Mouse (Mus musculus) urinary bladder, postnatal 36 days (tissue): ENCODE measurements around the gene Adh5.

ENCODE experiments used
- DNase-seq, 2 experiments: peaks; one replicate each; pipeline ENCODE4 v3.0.0; 2022; ENCODE audit warnings: low spot score in 2 of 2, mixed read lengths in 1 of 2

The Adh5 gene

GRCm38 (mm10) chr3:138442612-138443464 lies at the start of gene Adh5:
Gene Adh5 (plus strand): TSS chr3:138443093.
- peak; percentile 85 to 91 for DNase-seq

GRCm38 (mm10) chr3:138404872-138405271 lies 38.0 kb upstream of the Adh5 start:
- DNase-seq, result no peak

GRCm38 (mm10) chr3:138405341-138405740 lies 37.6 kb upstream of the Adh5 start:
- peak; percentile 39 to 41 for DNase-seq

GRCm38 (mm10) chr3:138405840-138406239 lies 37.1 kb upstream of the Adh5 start:
- DNase-seq, result no peak

- no peak for DNase-seq
Measured at GRCm38 (mm10) chr3:138407920-138408319, 35.0 kb upstream of the Adh5 start.

GRCm38 (mm10) chr3:138409585-138409984 lies 33.3 kb upstream of the Adh5 start:
- no peak for DNase-seq

GRCm38 (mm10) chr3:138410211-138410610 lies 32.7 kb upstream of the Adh5 start:
- no peak for DNase-seq

GRCm38 (mm10) chr3:138415121-138415690 lies 27.7 kb upstream of the Adh5 start, which contains the start of gene Adh4:
Gene Adh4 (plus strand): TSS chr3:138415466.
- DNase-seq, result no peak

- no peak for DNase-seq
Measured at GRCm38 (mm10) chr3:138419369-138419768, 23.5 kb upstream of the Adh5 start.

- no peak for DNase-seq
Measured at GRCm38 (mm10) chr3:138420385-138420784, 22.5 kb upstream of the Adh5 start.

- no peak for DNase-seq
Measured at GRCm38 (mm10) chr3:138423664-138424063, 19.2 kb upstream of the Adh5 start.

- no peak for DNase-seq
Measured at GRCm38 (mm10) chr3:138424247-138424646, 18.6 kb upstream of the Adh5 start.

GRCm38 (mm10) chr3:138430360-138430976 lies 12.4 kb upstream of the Adh5 start:
- no peak for DNase-seq

- no peak for DNase-seq
Measured at GRCm38 (mm10) chr3:138431835-138432234, 11.1 kb upstream of the Adh5 start.

- no peak for DNase-seq
Measured at GRCm38 (mm10) chr3:138438716-138439115, 4.2 kb upstream of the Adh5 start.

- no peak for DNase-seq
Measured at GRCm38 (mm10) chr3:138442203-138442602, 690 bp upstream of the Adh5 start.

GRCm38 (mm10) chr3:138443465-138443771 lies 525 bp downstream of the Adh5 start:
- DNase-seq, result no peak

- DNase-seq, result no peak
Measured at GRCm38 (mm10) chr3:138448077-138448860, 5.4 kb downstream of the Adh5 start.

- no peak for DNase-seq
Measured at GRCm38 (mm10) chr3:138452169-138452568, 9.3 kb downstream of the Adh5 start.

- DNase-seq, result no peak
Measured at GRCm38 (mm10) chr3:138454234-138454633, 11.3 kb downstream of the Adh5 start.

GRCm38 (mm10) chr3:138454711-138455435 lies 12.0 kb downstream of the Adh5 start:
- DNase-seq, result no peak
